In genomic region chrX:169685131-169685530, GRCm38 (mm10) we compare ENCODE assay signal across 8 mouse cellular contexts. TPM values are rescaled to one million over a fixed set of nuclear protein-coding genes. Genes with fewer than 3 reads are reported as not detected.
DNase-seq lines count a peak whose midpoint lies in the region; ATAC-seq and TF ChIP-seq lines count a peak whose summit lies in the region.

Gene Mid1 (plus strand): TSS chrX:169685199.

- H3K4me1 ChIP-seq in hindbrain, embryonic 11.5 days (replicated peaks; ENCODE audit: control insufficient read depth, insufficient read depth, low read length): no peaks in the 10 kb centered on the region
- no peaks in the 10 kb centered on the region for H3K4me1 ChIP-seq in limb, embryonic 13.5 days
- no peaks in the 10 kb centered on the region for H3K4me1 ChIP-seq in midbrain, postnatal 0 days (ENCODE audit: insufficient read depth, low read length)

- peaks cover 6% of the 10 kb centered on the region for H3K27me3 ChIP-seq in hindbrain, embryonic 11.5 days (ENCODE audit: control insufficient read depth, insufficient read depth, low read length)
- peaks cover 17% of the 10 kb centered on the region; the same call in 1 of the 2 replicates for H3K27me3 ChIP-seq in limb, embryonic 13.5 days
- H3K27me3 ChIP-seq in midbrain, postnatal 0 days (ENCODE audit: insufficient read depth, low read length): no peaks in the 10 kb centered on the region

- H3K9ac ChIP-seq in hindbrain, embryonic 11.5 days (ENCODE audit: low read depth, low read length): no peak within 1 kb of the TSS
- H3K9ac ChIP-seq in limb, embryonic 13.5 days: peak within 1 kb of the TSS; percentile 59; the same call in 1 of the 2 replicates
- H3K9ac ChIP-seq in midbrain, postnatal 0 days (replicated peaks; ENCODE audit: low read length, poor library complexity, severe bottlenecking): no peak within 1 kb of the TSS

- peak; percentile 6 to 28 for DNase-seq in urinary bladder, adult 18-20 months (ENCODE audit: low spot score in 2 of 2)
- DNase-seq in urinary bladder, postnatal 10 days (ENCODE audit: low spot score): no peak
- peak; percentile 27 for DNase-seq in hindbrain, embryonic 11.5 days (ENCODE audit: low spot score)
- DNase-seq in midbrain, postnatal 0 days (ENCODE audit: low spot score): no peak
- no peak for DNase-seq in T-cell, adult 2 months (ENCODE audit: low spot score)
- DNase-seq in layer of hippocampus, adult 8-10 months (ENCODE audit: low spot score in 2 of 2): no peak

- no peaks in the 10 kb centered on the region for H3K36me3 ChIP-seq in hindbrain, embryonic 11.5 days (ENCODE audit: control insufficient read depth, insufficient read depth, low read length)
- no peaks in the 10 kb centered on the region for H3K36me3 ChIP-seq in limb, embryonic 13.5 days
- no peaks in the 10 kb centered on the region for H3K36me3 ChIP-seq in midbrain, postnatal 0 days (ENCODE audit: insufficient read depth, low read length)

- peak; percentile 65; the same call in 1 of the 2 replicates for ATAC-seq in erythroid progenitor cell, adult 5-6 weeks (replicated peaks; ENCODE audit: low FRiP score, poor library complexity, severe bottlenecking)
- no peak for ATAC-seq in hindbrain, embryonic 11.5 days (ENCODE audit: low FRiP score)
- ATAC-seq in limb, embryonic 13.5 days (ENCODE audit: low FRiP score, low read depth): no peak
- no peak for ATAC-seq in midbrain, postnatal 0 days (ENCODE audit: low FRiP score)

- peak within 1 kb of the TSS; percentile 13; the same call in 1 of the 2 replicates for H3K4me3 ChIP-seq in hindbrain, embryonic 11.5 days (ENCODE audit: low read depth, low read length)
- H3K4me3 ChIP-seq in limb, embryonic 13.5 days: peak within 1 kb of the TSS; percentile 35
- H3K4me3 ChIP-seq in midbrain, postnatal 0 days (ENCODE audit: low read depth, low read length): peak within 1 kb of the TSS; percentile 22; the same call in 1 of the 2 replicates

- TF ChIP-seq CTCF in midbrain, postnatal 0 days (IDR thresholded peaks at IDR 0.05): no peak

- H3K9me3 ChIP-seq in hindbrain, embryonic 11.5 days (ENCODE audit: control insufficient read depth, low read length): no peaks in the 10 kb centered on the region
- H3K9me3 ChIP-seq in limb, embryonic 13.5 days: no peaks in the 10 kb centered on the region
- H3K9me3 ChIP-seq in midbrain, postnatal 0 days (ENCODE audit: low read length): no peaks in the 10 kb centered on the region

- H3K4me2 ChIP-seq in hindbrain, embryonic 11.5 days (replicated peaks; ENCODE audit: low read depth, low read length): peak within 1 kb of the TSS; percentile 31
- H3K4me2 ChIP-seq in limb, embryonic 13.5 days (replicated peaks): peak within 1 kb of the TSS; percentile 55
- peak within 1 kb of the TSS; percentile 44 for H3K4me2 ChIP-seq in midbrain, postnatal 0 days (ENCODE audit: low read depth, low read length, poor library complexity, severe bottlenecking)

- 14% methylated on average over 10 of the region's 10 CpGs for WGBS in hindbrain, embryonic 11.5 days
- 8% methylated on average over 10 of the region's 10 CpGs for WGBS in limb, embryonic 13.5 days
- 23% methylated on average over 10 of the region's 10 CpGs for WGBS in midbrain, postnatal 0 days

- H3K27ac ChIP-seq in hindbrain, embryonic 11.5 days (ENCODE audit: low read depth, low read length): no peak within 1 kb of the TSS
- H3K27ac ChIP-seq in limb, embryonic 13.5 days: no peak within 1 kb of the TSS
- H3K27ac ChIP-seq in midbrain, postnatal 0 days (ENCODE audit: low read depth, low read length): no peak within 1 kb of the TSS

RNA-seq across cellular contexts. Expression of gene Mid1, which starts in this region (rescaled TPM):
- 6.1 and 29.8 TPM in 2 replicates for total RNA-seq in erythroid progenitor cell, adult 5-6 weeks (2015; ENCODE audit: low replicate concordance)
- total RNA-seq in erythroid progenitor cell, adult 5-6 weeks (2017; ENCODE audit: low replicate concordance): 0.83 and 6.9 TPM in 2 replicates
- polyA plus RNA-seq in hindbrain, embryonic 11.5 days (2014; fragmentation: Nextera tagmentation; extraction: Ambion mirVana): 15.0 and 24.6 TPM in 2 replicates
- 10.4 and 10.7 TPM in 2 replicates for polyA plus RNA-seq in limb, embryonic 13.5 days (2015; fragmentation: Nextera tagmentation; extraction: Ambion mirVana)
- total RNA-seq in midbrain, postnatal 0 days (2014; rRNA removed): 7.8 and 9.6 TPM in 2 replicates
- polyA plus RNA-seq in midbrain, postnatal 0 days (2015; fragmentation: Nextera tagmentation; extraction: Ambion mirVana): 3.1 and 3.3 TPM in 2 replicates
- total RNA-seq in layer of hippocampus, adult 8-10 months (2022): 10 to 100 TPM in 2 of 4 experiments, 1 to 10 TPM in 2; 4.8 to 29.5 (median 13.2) TPM

Comparison
In these comparisons a context has a peak if more than half of its experiments do, and no peak if none do; other contexts are left out.
1. DNase-seq: peak in urinary bladder, adult 18-20 months (2 of 2) and hindbrain, embryonic 11.5 days (single experiment); none in urinary bladder, postnatal 10 days (single experiment), midbrain, postnatal 0 days (single experiment), T-cell, adult 2 months (single experiment) and layer of hippocampus, adult 8-10 months (0 of 2).
2. Peak in every context shown above with its lines, with median percentiles within 50 percentile points of each other: H3K4me2 ChIP-seq and H3K4me3 ChIP-seq.